Mouse (Mus musculus) monocyte, adult 5-6 weeks (primary cell): ENCODE results near the gene Elp1. TPM values are rescaled to one million over a fixed set of nuclear protein-coding genes. Genes with fewer than 3 reads are reported as not detected.

Experiments used
- ATAC-seq: fragments of 153-309, 156-312 bp; replicated peaks from 2 replicates; pipeline ENCODE4 v1.8.0; 2017; ENCODE audit warnings: mild to moderate bottlenecking; ENCODE audit not compliant: low TSS enrichment, insufficient number of reproducible peaks, severe bottlenecking, poor library complexity, low FRiP score
- total RNA-seq: library from RNA; stranded (forward); fragments of 200-1000, 200-491, 200-594 nt; gene quantifications from 3 replicates; pipeline ENCODE4 v1.2.3, GENCODE M21; 2017

Elp1 gene
- total RNA-seq, result 10.8 to 28.7 TPM (median 20.7 TPM) in 3 replicates

DNA sequence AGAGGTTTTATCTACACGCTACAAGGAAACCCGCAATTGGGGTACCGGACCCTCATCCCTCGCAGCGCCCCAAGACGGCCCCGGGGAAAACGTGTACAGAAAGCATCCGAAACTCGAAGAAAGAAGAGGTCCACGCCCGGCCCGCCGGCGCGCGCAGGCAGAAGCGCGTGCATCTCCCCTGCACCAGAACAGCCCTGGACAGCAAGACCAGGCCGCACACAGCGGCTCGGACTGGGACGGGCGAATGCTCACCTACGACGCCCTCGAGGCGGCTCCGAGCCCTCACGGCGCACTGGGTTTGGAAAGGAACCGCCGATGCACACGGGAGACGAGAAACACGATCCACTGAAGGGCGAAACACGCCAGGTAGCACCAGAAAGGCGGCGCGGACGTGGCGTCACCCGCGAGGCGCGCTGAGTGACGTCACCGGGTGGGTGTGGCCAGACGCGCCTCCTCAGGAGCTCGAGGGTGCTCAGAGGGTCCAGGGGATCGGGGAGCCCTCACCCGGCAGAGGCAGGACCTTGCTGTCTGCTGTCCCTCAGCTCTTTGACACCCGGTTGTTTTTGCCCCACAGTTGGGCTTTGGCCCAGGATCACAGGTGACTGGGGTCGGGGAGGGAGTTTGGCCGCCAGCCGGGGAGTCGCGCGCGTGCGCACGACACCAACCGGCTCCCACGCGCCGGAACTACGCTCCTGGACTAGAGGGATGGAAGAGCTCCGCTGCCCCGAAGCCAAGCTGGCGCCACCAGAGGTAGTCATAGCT lies at the start of gene Elp1, which contains the start of gene Fam206a:
TSS of gene Elp1 (minus strand) at position 425 of the 762 bp plus-strand sequence.
TSS of gene Fam206a (plus strand) at position 439 of the 762 bp plus-strand sequence.
- ATAC-seq, result peak; percentile 82

DNA sequence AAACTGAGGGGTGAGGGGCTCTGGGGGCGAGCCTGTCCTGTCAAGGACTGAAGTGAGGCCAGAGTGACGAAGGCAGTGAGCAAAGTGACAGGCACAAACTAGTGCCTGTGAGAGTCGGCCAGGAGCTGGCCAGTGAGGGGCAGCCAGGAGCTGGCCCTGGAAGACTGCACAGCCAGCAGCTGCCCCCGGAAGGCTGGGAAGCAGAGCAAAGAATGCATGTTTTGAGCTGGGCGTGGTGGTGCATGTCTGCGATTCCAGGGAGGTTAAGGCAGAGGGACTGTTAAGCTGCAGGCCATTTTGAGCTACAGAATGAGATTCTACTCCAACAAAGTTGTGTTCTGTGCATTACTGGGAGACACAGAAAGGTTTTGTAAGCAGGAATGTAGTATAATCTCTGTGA lies 48.6 kb upstream of the Elp1 start:
- no peak for ATAC-seq

DNA sequence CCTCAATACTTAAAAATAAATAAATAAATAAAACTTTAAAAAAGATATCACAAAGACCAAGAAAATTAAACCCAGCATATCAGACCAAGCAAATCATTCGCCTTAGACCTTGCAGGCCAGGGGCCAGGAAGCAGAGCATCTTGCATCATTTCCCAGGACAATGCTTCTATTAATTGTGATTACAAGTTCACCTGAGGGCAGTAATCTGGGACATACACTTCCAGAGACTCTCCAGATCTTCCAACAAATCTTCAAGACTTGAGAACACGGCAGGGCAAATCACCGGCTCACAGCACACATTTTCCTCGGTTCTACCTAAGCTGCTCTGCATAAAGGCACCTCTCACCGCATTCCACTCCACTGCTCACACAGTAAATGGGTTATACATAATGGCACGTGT lies 45.9 kb upstream of the Elp1 start:
- no peak for ATAC-seq

DNA sequence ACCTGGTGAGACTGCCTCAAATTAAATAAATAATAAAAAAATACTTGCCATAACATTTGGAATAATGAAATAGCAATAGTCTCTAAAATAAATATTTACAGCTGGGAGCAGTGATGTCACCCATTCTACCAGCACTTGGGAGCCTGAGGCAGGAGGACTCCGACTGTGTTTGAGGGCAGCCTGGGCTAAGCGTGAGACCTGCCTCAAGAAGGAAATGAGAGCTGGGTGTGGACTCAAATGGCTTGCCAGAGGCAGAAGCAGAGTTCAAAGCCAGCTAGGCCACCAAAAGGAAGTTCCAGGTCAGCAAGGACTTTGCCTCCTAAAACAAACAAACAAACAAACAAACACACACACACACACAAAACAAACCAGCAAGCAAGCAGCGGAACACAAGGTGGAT lies 45.3 kb upstream of the Elp1 start:
- ATAC-seq, result no peak

DNA sequence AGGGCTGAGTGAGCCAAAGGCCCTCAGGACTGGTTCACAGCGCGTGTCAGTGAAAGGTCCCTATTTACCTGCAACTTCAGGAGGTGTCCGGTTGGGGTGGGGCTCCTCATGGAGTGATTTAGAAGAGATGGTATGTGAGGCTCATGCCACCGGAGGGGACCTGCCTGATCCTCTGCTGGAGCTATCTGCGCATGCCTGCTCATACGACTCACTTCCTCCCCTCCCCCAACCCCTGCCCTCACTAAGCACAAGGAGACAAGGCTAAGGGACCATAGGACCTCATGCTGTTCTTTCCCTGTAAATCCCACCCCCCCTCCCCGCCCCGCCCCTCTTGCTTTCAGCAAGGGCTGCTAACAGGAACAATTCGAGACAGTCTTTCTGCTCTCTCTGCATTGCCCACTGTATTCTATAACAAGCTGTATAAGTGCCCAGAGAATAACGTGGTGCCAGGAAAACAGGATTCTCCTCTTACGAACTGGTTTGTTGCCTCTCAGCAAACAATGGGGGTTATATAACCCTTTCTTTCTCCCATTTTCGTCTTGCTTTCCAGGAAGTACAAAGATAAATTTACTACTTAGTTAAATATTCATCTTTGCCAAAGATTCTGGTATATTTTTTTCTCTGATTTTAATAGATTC lies 43.9 kb upstream of the Elp1 start:
- ATAC-seq, result no peak

DNA sequence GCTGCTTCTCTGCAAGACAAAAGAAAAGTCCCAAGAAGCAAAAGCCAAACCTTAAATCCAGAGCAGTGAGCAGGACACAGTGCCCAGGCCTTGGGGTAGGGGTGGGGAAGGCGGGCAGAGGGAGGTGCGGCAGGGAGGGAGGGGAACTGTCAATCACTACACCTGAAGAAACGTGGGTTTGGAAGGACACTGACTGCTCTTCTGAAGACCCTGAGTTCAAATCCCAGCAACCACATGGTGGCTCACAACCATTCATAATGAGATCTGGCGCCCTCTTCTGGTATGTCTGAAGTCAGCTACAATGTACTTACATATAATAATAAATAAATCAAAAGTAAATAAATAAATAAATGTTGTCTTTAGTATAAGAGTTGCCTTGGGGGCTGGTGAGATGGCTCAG lies 42.8 kb upstream of the Elp1 start:
- no peak for ATAC-seq

DNA sequence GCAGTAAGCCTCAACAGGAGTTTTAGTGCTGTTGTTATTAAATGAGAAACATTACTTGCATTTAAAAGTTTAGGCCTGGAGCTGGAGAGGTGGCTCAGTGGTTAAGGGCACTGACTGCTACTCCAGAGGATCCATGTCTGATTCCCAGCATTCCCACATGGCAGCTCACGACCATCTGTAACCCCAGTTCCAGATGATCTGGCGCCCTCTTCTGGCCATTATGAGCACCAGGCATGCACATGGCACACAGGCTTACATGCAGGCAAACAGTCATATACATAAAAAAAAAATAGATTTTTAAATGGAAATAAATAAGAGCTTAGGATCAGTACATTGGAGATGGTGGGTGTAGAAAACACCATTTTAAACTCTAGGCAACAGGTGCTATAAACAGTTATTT lies 41.8 kb upstream of the Elp1 start:
- ATAC-seq, result no peak

DNA sequence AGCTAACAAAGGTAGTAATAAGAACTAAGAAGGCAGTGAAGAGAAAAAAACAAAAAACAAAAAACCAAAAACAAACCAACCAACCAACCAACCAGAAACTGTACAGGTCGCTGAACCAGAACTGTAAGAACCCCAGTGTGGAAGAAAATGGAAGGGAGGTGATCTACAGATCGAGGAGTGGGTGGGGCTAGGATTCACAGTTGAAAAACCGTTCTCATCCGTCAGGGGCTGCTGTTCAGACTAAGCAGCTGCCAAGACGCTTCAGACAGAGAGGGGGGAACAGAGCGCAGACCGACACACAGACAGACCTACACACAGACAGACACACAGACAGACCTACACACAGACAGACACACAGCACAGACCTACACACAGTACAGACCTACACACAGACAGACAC lies 40.4 kb upstream of the Elp1 start:
- no peak for ATAC-seq

DNA sequence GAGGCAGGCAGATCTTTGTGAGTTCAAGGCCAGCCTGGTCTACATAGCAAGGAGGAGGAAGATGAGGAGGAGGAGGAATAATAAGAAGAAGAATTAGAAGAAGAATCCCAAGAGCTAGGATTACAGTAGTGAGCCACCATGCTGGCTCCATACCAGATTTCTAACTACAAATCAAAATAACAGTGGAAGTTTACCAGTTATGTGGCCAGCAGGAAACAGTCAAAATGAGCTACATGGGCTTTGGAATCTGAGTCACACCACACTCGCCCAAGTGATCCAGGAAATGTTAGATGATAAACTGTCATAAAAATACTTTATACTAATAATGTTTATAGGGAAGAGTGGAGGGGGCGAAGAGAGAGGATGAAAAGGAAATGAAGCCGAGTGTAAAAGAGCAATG lies 38.2 kb upstream of the Elp1 start:
- ATAC-seq, result no peak

DNA sequence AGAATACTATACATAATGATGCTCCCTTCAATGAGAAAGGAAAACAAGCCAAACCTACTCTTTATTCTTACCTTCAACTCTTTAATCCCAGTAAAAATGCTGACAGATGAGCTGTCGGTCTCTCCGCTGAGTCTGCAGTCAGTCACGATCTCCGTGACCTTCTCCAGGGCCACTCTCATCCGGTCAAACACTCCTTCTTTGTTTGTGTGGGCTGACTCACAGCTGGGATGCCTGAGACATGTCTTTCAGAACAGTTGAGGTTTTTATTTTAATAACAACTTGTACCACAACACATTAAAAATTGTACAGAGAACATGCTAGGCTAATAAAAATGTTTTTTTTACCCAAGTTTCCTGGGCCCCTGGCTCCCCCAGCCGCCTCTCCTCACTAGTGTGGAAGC lies 35.5 kb upstream of the Elp1 start:
- no peak for ATAC-seq

DNA sequence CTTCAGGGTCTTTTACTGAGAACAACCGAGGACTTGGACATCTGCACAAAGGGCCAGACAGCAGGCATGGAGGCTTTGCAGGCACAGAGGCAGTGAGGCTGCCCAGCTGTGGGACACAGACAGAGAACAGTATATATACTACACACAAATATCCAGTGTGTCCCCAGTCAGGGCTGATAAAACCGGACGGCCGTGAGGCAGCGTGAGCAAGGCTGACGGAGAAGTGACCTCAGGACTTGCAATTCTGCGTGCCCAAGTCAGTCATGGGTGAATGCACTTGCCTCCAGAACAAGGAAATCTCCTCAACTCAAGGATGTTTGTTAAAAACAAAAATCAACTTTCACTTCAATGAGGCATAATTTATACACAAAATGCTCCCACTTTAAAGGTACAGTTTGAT lies 29.9 kb upstream of the Elp1 start:
- no peak for ATAC-seq

DNA sequence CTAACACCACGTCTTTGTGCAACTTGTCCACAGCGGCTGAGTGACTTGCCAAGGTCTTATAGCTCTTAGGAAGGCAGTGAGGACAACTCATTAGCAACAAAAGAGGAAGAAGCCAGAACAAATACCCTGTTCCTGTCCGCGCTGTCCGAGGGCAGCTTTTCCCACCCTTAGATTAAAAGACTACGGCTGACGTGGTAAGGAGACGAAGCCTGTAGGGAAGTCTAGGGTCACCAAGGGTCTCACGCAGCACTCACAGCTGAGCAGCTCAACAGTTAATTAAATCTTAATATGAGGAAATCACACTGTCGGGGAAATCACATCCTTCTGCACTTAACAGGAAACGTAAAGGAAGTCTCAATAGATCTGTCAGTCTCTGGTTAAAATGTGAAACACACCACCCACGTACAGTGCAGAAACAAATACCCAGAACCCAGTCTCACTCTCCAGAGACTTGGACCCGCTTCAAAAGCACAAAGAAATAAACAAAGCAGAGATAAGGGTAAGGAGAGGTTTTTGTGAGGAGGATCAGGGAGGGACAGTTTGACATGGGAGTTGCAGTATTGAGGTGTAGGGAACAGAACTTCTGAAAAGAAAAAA lies 29.0 kb upstream of the Elp1 start:
- no peak for ATAC-seq

DNA sequence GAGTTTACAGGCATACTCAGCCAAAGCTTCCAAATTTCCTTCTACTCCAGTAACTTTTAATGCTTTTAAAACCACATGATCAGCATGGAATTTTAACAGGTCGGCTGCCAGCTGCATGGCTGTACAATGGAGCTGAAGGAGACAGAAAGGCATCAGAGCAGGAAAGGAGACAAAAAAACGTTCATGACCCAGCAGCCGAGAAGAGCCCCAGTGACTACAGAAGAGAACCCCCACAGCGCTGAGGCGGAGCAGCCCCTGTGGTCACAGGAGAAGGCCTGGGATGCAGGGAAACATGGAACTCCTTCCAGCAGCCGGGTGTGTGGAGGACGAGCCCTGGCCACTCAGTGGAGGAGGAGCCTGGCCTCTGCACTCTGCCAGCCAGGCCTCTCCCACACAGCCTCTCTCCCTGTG lies 27.4 kb upstream of the Elp1 start:
- no peak for ATAC-seq

DNA sequence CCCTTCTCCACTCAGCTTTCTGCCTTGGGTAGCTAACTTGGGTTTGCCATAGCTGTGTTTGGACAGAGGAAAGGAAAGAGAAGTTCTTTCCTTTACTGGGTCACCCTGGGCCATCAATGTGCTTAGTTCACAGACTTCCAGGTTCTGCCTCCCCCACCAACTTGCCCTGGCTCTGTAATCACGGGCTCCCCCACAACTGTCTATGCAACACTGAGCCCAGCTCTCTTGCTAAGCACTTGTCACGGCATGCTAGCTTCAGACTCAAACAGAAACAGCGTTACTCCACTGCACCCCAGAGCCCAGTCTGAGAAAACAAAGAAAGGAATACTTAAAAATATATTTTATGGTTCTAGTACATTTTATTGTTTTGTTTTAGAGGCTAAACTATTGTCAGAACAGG lies 26.8 kb upstream of the Elp1 start:
- ATAC-seq, result no peak

DNA sequence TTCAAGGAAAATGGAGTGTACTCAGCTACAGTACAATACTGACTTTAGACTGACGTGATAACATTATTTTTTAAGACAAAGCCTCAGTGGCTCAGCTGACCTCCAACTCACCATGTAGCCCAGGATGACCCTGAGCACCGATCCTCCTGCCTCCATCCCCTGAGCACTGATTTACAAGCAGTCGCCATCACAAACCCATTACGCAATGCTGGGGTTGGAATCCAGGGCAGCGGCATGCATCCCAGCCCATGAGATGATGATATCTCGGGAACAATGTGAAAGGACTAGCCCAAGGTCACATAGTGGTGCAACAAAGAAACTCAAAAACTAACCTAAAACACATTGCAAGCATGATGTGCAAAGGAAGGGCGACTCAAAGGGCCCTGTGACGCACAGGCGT lies 22.1 kb upstream of the Elp1 start:
- no peak for ATAC-seq

DNA sequence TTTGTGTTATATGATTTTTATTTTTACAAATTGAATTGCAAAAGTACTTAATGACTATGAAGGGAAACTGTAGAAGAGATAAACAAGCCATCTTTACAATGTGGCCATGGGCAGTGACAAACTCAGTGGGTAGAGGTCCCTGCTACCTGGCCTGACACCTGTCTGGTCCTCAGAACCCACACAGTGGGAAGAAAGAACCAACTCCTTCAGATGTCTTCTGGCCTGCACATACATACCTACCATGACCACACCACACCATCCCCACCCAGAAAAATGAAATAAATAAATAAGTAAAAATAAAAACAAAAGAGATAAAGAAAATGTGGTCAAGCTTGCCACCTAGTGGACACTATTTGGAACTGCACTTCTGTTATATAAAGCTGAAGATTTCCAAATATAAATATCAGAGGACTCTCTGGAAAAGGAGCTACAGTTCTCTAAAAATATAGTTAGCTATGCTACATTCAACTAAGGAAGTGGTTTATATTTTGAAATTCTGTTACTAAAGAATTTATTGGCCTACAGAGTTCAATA lies 18.0 kb upstream of the Elp1 start:
- ATAC-seq, result no peak

DNA sequence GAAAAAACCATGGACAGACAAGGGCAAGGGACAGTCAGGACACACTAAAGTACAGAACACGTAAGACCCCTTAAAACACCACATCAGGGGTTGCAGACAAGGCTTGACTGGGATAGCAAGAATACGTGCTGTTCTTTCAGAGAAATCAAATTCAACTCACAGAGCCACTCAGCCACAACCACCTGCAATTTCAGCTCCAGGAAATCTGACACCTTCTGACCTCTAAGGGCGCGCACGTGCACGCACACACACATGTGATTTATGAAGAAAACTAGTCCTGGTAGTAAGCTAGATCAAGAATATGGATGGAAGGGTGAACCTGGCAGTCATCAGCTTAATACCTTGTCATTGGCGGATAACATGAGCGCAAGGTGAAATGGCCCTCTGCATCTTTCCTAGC lies 13.0 kb upstream of the Elp1 start:
- no peak for ATAC-seq

DNA sequence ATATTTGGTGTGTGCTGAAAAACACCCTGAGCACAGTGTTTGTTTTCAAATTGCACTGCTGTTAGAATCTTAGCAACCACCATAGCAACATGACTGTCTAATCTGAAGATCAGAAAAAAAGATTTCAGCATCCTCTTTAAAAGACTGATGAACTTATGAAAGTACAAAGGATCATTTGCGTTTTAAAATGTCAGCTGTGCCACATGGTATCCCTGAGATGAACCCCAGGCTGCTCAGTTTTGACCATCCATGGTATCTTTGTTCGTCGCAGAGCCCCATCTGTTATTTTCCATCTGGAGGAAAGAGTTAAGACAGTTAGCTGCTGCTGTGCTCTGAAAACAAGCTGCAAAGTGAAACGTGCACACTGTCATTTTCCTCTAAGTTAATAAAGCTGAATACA lies 10.0 kb upstream of the Elp1 start:
- ATAC-seq, result no peak

DNA sequence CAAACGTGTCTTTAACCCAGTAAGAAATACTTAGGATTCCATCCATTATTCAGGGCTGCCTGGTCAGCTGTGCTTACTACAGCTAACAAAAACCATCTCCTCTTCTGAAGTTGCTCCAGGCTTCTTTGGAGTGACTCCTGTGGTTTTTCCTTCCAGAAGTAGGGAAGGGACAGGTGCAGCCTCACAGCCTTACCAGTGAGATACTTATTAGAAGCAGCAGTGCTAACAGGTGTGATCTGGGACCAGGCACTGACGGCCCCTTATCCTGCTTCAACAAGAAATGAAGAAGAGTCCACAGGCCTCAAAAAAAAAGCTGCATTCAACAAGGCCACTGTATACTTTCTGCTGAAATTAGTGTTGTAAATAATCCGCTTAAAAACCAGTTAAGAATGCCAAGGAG lies 9.5 kb upstream of the Elp1 start:
- no peak for ATAC-seq

DNA sequence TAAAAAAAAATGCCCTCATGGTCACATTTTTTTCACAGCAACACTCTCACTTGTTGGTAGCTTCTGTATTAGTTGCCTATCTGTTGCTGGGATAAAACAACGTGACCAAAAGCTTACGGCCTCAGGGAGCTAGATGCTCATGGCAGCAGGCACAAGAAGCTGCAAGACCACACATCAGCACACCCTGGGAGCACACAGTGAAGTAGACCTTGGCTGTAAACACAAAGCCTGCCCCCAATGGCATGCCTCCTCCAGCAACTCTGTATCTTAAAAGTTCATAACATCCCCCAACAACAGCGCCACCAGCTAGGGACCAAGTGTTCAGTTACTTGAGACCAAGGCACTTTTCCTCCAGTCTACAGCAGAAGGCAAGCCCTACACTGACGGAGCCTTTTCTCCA lies 6.9 kb upstream of the Elp1 start:
- no peak for ATAC-seq
